Mouse (Mus musculus) liver, embryonic 11.5 days (tissue): Measurements from ENCODE around the gene Sdad1. TPM values are rescaled to one million over a fixed set of nuclear protein-coding genes. Genes with fewer than 3 reads are reported as not detected.

Experiments
- ATAC-seq: fragments of 200-750 bp; cut with Nextera tagmentation; replicated peaks from 2 replicates; pipeline ENCODE4 v1.8.0; 2017; ENCODE audit warnings: moderate number of reproducible peaks, mild to moderate bottlenecking, moderate TSS enrichment, moderate library complexity; ENCODE audit not compliant: low FRiP score
- DNase-seq: peaks from one replicate; pipeline ENCODE4 v3.0.0-alpha.2; 2017; ENCODE audit warnings: low spot score
- H3K27ac ChIP-seq: fragments of 300-500 bp; sonication (generic); 2 replicates; pipeline ENCODE4 v1.5.1; 2014; ENCODE audit warnings: mild to moderate bottlenecking, low read depth, low read length, control low read depth
- H3K27me3 ChIP-seq: fragments of 300-500 bp; sonication (generic); replicated peaks from 2 replicates; pipeline ENCODE4 v1.6.1; 2014; ENCODE audit warnings: low read length, mixed read lengths; ENCODE audit not compliant: control insufficient read depth, insufficient read depth
- H3K36me3 ChIP-seq: fragments of 300-500 bp; sonication (generic); 2 replicates; pipeline ENCODE4 v1.6.1; 2014; ENCODE audit warnings: mild to moderate bottlenecking, low read length, moderate library complexity, mixed read lengths; ENCODE audit not compliant: control insufficient read depth, insufficient read depth
- H3K4me1 ChIP-seq: fragments of 300-500 bp; sonication (generic); replicated peaks from 2 replicates; pipeline ENCODE4 v1.6.1; 2014; ENCODE audit warnings: low read length, mixed read lengths; ENCODE audit not compliant: control insufficient read depth, insufficient read depth
- H3K4me2 ChIP-seq: fragments of 300-500 bp; sonication (generic); 2 replicates; pipeline ENCODE4 v1.6.1; 2014; ENCODE audit warnings: mild to moderate bottlenecking, control low read depth, moderate library complexity
- H3K4me3 ChIP-seq: fragments of 300-500 bp; sonication (generic); 2 replicates; pipeline ENCODE4 v1.5.1; 2014; ENCODE audit warnings: low read depth, low read length, control low read depth
- H3K9ac ChIP-seq: fragments of 300-500 bp; sonication (generic); 2 replicates; pipeline ENCODE4 v1.6.1; 2014; ENCODE audit warnings: low read depth, low read length, control low read depth
- H3K9me3 ChIP-seq: fragments of 300-500 bp; sonication (generic); 2 replicates; pipeline ENCODE4 v1.6.1; 2016; ENCODE audit warnings: low read length, inconsistent platforms, mixed read lengths; ENCODE audit not compliant: control insufficient read depth
- WGBS: fragments of 180-500 bp; shearing (Covaris S2); extraction: QIAGEN DNeasy Blood & Tissue Kit; methylation state at CpG from one replicate; pipeline ENCODE4 v1.1.7; 2014; 5-methylcytosine and 5-hydroxymethylcytosine counted together
- polyA plus RNA-seq: library from polyadenylated mRNA; unstranded; fragments of >200 nt; fragmentation: Nextera tagmentation; extraction: Ambion mirVana; gene quantifications from 2 replicates; pipeline ENCODE4 v1.2.1, GENCODE M21; 2014

Sdad1 gene
- polyA plus RNA-seq, 1 experiment from 2014 or later, result 48.7 TPM

GRCm38 (mm10) chr5:92321631-92322400 is 11.5 kb upstream of the Sdad1 start:
- no peak for ATAC-seq
- Histone ChIP-seq H3K9me3 (no peaks in the 10 kb centered on the region), H3K4me1 (no peaks in the 10 kb centered on the region), H3K27ac (no peak overlapping the region), H3K27me3 (no peaks in the 10 kb centered on the region), H3K36me3 (no peaks in the 10 kb centered on the region), H3K9ac (no peak overlapping the region), H3K4me2 (no peak overlapping the region), H3K4me3 (no peak overlapping the region)
- 70% methylated on average over 8 of the region's 8 CpGs for WGBS
- no peak for DNase-seq

- no peak for ATAC-seq
- no peaks in the 10 kb centered on the region for H3K36me3 ChIP-seq
- H3K4me3 ChIP-seq, result no peak overlapping the region
- no peaks in the 10 kb centered on the region for H3K9me3 ChIP-seq
- H3K4me1 ChIP-seq, result no peaks in the 10 kb centered on the region
- no peak for DNase-seq
- no peak overlapping the region for H3K4me2 ChIP-seq
- H3K9ac ChIP-seq, result no peak overlapping the region
- H3K27ac ChIP-seq, result no peak overlapping the region
- 82% methylated on average over 14 of the region's 14 CpGs for WGBS
- no peaks in the 10 kb centered on the region for H3K27me3 ChIP-seq
These were observed 8.3 kb upstream of the Sdad1 start for GRCm38 (mm10) chr5:92318596-92318995.

GRCm38 (mm10) chr5:92318119-92318518 is 7.8 kb upstream of the Sdad1 start:
- Histone ChIP-seq H3K4me3 (no peak overlapping the region), H3K4me2 (no peak overlapping the region), H3K36me3 (no peaks in the 10 kb centered on the region), H3K9me3 (no peaks in the 10 kb centered on the region), H3K4me1 (no peaks in the 10 kb centered on the region), H3K9ac (no peak overlapping the region), H3K27ac (no peak overlapping the region), H3K27me3 (no peaks in the 10 kb centered on the region)
- DNase-seq (no peak), ATAC-seq (peak; percentile 71)
- WGBS, result 67% methylated on average over 7 of the region's 7 CpGs

GRCm38 (mm10) chr5:92313776-92314175 is 3.5 kb upstream of the Sdad1 start:
- DNase-seq (no peak), ATAC-seq (no peak)
- no peaks in the 10 kb centered on the region for H3K36me3 ChIP-seq
- 39% methylated on average over 7 of the region's 7 CpGs for WGBS
- H3K27me3 ChIP-seq, result no peaks in the 10 kb centered on the region
- H3K9me3 ChIP-seq, result no peaks in the 10 kb centered on the region
- H3K9ac ChIP-seq, result no peak overlapping the region
- H3K27ac ChIP-seq, result no peak overlapping the region
- H3K4me3 ChIP-seq, result no peak overlapping the region
- no peak overlapping the region for H3K4me2 ChIP-seq
- peaks cover 9% of the 10 kb centered on the region; the same call in 1 of the 2 replicates for H3K4me1 ChIP-seq

- Histone ChIP-seq H3K27ac (no peak overlapping the region), H3K27me3 (no peaks in the 10 kb centered on the region), H3K36me3 (no peaks in the 10 kb centered on the region), H3K9ac (no peak overlapping the region), H3K4me1 (peaks cover 14% of the 10 kb centered on the region), H3K4me2 (no peak overlapping the region), H3K4me3 (no peak overlapping the region), H3K9me3 (no peaks in the 10 kb centered on the region)
- WGBS, result 13% methylated on average over 13 of the region's 13 CpGs
- ATAC-seq (no peak), DNase-seq (peak; percentile 51)
These were observed 1.9 kb upstream of the Sdad1 start for GRCm38 (mm10) chr5:92312046-92312715.

GRCm38 (mm10) chr5:92304291-92304690 is 6.0 kb downstream of the Sdad1 start:
- WGBS, result 85% methylated on average over 3 of the region's 3 CpGs
- Histone ChIP-seq H3K4me2 (no peak overlapping the region), H3K9ac (no peak overlapping the region), H3K9me3 (no peaks in the 10 kb centered on the region), H3K27ac (no peak overlapping the region), H3K36me3 (peaks cover 51% of the 10 kb centered on the region), H3K27me3 (no peaks in the 10 kb centered on the region), H3K4me3 (no peak overlapping the region), H3K4me1 (peaks cover 8% of the 10 kb centered on the region)
- DNase-seq (no peak), ATAC-seq (no peak)

GRCm38 (mm10) chr5:92302149-92302840 is 8.0 kb downstream of the Sdad1 start:
- H3K9me3 ChIP-seq, result no peaks in the 10 kb centered on the region
- DNase-seq (no peak), ATAC-seq (no peak)
- 88% methylated on average over 13 of the region's 13 CpGs for WGBS
- no peak overlapping the region for H3K4me2 ChIP-seq
- no peaks in the 10 kb centered on the region for H3K27me3 ChIP-seq
- H3K4me3 ChIP-seq, result no peak overlapping the region
- no peaks in the 10 kb centered on the region for H3K4me1 ChIP-seq
- no peak overlapping the region for H3K9ac ChIP-seq
- no peak overlapping the region for H3K27ac ChIP-seq
- peaks cover 57% of the 10 kb centered on the region for H3K36me3 ChIP-seq

GRCm38 (mm10) chr5:92294525-92294924 is 15.8 kb downstream of the Sdad1 start:
- Histone ChIP-seq H3K27me3 (no peaks in the 10 kb centered on the region), H3K27ac (no peak overlapping the region), H3K4me1 (no peaks in the 10 kb centered on the region), H3K4me3 (no peak overlapping the region), H3K36me3 (peaks cover 39% of the 10 kb centered on the region), H3K9me3 (no peaks in the 10 kb centered on the region), H3K4me2 (no peak overlapping the region), H3K9ac (no peak overlapping the region)
- DNase-seq (no peak), ATAC-seq (no peak)
- 89% methylated on average over 2 of the region's 2 CpGs for WGBS
